Mouse (Mus musculus) limb, embryonic 12.5 days (tissue): ENCODE measurements around the gene H2-Q7. TPM values are rescaled to one million over a fixed set of nuclear protein-coding genes. Genes with fewer than 3 reads are reported as not detected.
A peak's percentile ranks its signal among the peaks of the same experiment; 100 is the strongest.

Experiments used
- ATAC-seq: fragments of 200-750 bp; cut with Nextera tagmentation; 2 replicates; pipeline ENCODE4 v1.8.0; 2017; ENCODE audit warnings: low read depth, moderate TSS enrichment; ENCODE audit not compliant: insufficient number of reproducible peaks, insufficient read depth, low FRiP score, low TSS enrichment
- H3K27ac ChIP-seq: fragments of 300-500 bp; sonication (generic); 2 replicates; pipeline ENCODE4 v1.5.1; 2016; ENCODE audit warnings: mild to moderate bottlenecking, moderate library complexity
- H3K27me3 ChIP-seq: fragments of 300-500 bp; sonication (generic); 2 replicates; pipeline ENCODE4 v1.6.1; 2016; ENCODE audit warnings: mild to moderate bottlenecking, moderate library complexity
- H3K36me3 ChIP-seq: fragments of 300-500 bp; sonication (generic); 2 replicates; pipeline ENCODE4 v1.6.1; 2016; ENCODE audit warnings: mild to moderate bottlenecking, moderate library complexity
- H3K4me1 ChIP-seq: fragments of 300-500 bp; sonication (generic); replicated peaks from 2 replicates; pipeline ENCODE4 v1.6.1; 2016
- H3K4me2 ChIP-seq: fragments of 300-500 bp; sonication (generic); 2 replicates; pipeline ENCODE4 v1.6.1; 2016; ENCODE audit warnings: mild to moderate bottlenecking, moderate library complexity
- H3K4me3 ChIP-seq: fragments of 300-500 bp; sonication (generic); replicated peaks from 2 replicates; pipeline ENCODE4 v1.5.1; 2016; ENCODE audit warnings: mild to moderate bottlenecking
- H3K9ac ChIP-seq: fragments of 300-500 bp; sonication (generic); replicated peaks from 2 replicates; pipeline ENCODE4 v1.6.1; 2016; ENCODE audit warnings: mild to moderate bottlenecking, moderate library complexity
- H3K9me3 ChIP-seq: fragments of 300-500 bp; sonication (generic); 2 replicates; pipeline ENCODE4 v1.6.1; 2016; ENCODE audit warnings: mild to moderate bottlenecking, moderate library complexity
- WGBS: fragments of 180-500 bp; shearing (Covaris S2); methylation state at CpG from one replicate; pipeline ENCODE4 v1.1.7; 2016; 5-methylcytosine and 5-hydroxymethylcytosine counted together
- polyA plus RNA-seq: library from polyadenylated mRNA; unstranded; fragments of >200 nt; fragmentation: Nextera tagmentation; extraction: Ambion mirVana; gene quantifications from 2 replicates; pipeline ENCODE4 v1.2.1, GENCODE M21; 2016

H2-Q7 gene
- polyA plus RNA-seq, 1 experiment from 2014 or later, result 17.3 TPM

DNA sequence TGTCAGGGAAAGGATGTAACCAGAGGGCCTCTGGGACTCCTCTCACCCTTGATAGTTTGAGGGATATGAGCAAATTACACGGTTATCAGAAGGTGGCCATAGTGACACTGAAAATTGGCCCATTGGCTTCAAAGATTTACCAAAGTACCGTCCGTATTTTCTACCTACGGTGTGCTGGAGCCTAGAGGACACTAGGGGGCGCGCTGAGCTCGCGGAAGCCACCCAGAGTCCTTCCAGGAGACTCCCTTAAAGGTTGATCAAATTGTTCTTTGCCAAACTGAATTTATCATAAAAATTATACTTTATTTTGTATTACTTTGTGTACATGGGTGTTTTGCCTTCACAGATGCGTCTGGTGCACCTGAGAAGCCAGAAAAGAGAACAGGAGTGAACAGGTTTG is 45.1 kb downstream of the H2-Q7 start:
- Histone ChIP-seq H3K9me3 (no peaks in the 10 kb centered on the region), H3K4me2 (no peak overlapping the region), H3K9ac (no peak overlapping the region)

GRCm38 (mm10) chr17:35485702-35486101 is 46.7 kb downstream of the H2-Q7 start:
- 45% methylated on average over 4 of the region's 4 CpGs for WGBS

More for the DNA sequence above, 45.1 kb downstream of the H2-Q7 start:
- Histone ChIP-seq H3K27ac (no peak overlapping the region), H3K27me3 (no peaks in the 10 kb centered on the region), H3K4me1 (no peaks in the 10 kb centered on the region), H3K36me3 (no peaks in the 10 kb centered on the region), H3K4me3 (no peak overlapping the region)
- 1% methylated on average over 9 of the region's 9 CpGs for WGBS
- ATAC-seq, result no peak

GRCm38 (mm10) chr17:35486726-35487125 is 47.8 kb downstream of the H2-Q7 start:
- 0 out of 2 replicates have a peak overlapping the region, but pooled peaks have one; percentile 31 for H3K9ac ChIP-seq

More at GRCm38 (mm10) chr17:35485702-35486101, 46.7 kb downstream of the H2-Q7 start:
- Histone ChIP-seq H3K4me1 (no peaks in the 10 kb centered on the region), H3K4me3 (no peak overlapping the region), H3K4me2 (no peak overlapping the region), H3K36me3 (no peaks in the 10 kb centered on the region), H3K9ac (no peak overlapping the region), H3K9me3 (no peaks in the 10 kb centered on the region), H3K27ac (no peak overlapping the region), H3K27me3 (no peaks in the 10 kb centered on the region)
- ATAC-seq, result no peak

DNA sequence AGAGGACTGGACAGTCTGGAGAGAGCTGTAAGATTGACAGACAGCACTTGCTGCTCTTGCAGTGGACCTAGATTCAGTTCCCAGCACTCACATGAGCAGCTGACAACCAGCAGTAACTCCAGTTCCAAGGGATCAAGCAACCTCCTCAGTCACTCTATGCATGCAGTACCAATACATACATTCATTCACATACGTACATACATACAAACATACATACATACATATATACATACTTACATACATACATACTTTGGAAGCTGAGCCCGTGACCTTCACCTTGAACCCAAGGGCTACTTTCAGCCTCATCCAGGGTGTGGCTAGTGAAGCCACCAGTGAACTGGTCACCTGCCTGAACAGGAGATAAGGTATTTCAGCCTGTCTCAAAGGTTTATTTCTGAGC is 49.1 kb downstream of the H2-Q7 start:
- Histone ChIP-seq H3K4me2 (no peak overlapping the region), H3K4me3 (no peak overlapping the region), H3K9ac (no peak overlapping the region), H3K27ac (no peak overlapping the region), H3K4me1 (no peaks in the 10 kb centered on the region), H3K36me3 (no peaks in the 10 kb centered on the region), H3K27me3 (no peaks in the 10 kb centered on the region), H3K9me3 (no peaks in the 10 kb centered on the region)
- WGBS, result 94% methylated on average over 2 of the region's 2 CpGs
- ATAC-seq, result no peak

More at GRCm38 (mm10) chr17:35486726-35487125, 47.8 kb downstream of the H2-Q7 start:
- no peaks in the 10 kb centered on the region for H3K4me1 ChIP-seq
- no peak overlapping the region for H3K27ac ChIP-seq
- no peak for ATAC-seq
- H3K36me3 ChIP-seq, result no peaks in the 10 kb centered on the region
- no peaks in the 10 kb centered on the region for H3K9me3 ChIP-seq
- 54% methylated on average over 10 of the region's 10 CpGs for WGBS
- H3K27me3 ChIP-seq, result no peaks in the 10 kb centered on the region
- no peak overlapping the region for H3K4me3 ChIP-seq
- no peak overlapping the region for H3K4me2 ChIP-seq

DNA sequence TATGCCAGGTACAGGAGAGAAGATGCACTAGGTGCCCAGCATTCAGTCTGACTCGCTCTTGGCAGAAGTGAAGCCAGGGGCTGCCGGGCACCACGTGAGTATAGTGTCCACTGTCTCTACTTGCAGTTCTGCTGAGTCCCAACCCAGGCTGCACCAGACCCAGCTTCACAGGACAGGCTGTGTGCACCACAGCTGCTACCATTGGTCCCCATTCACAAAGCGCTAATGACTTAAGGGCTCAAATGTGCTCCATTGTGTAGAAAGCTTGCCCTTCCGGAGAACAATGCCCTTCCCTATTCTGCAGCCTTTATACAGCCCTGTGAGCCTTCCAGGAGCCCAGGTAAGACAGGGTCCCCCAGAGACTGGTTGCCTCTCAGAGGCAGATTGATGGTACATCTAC is 51.4 kb downstream of the H2-Q7 start:
- no peak overlapping the region for H3K4me2 ChIP-seq
- WGBS, result 72% methylated on average over 5 of the region's 5 CpGs
- H3K27me3 ChIP-seq, result no peaks in the 10 kb centered on the region
- no peak for ATAC-seq
- no peaks in the 10 kb centered on the region for H3K9me3 ChIP-seq
- H3K9ac ChIP-seq, result no peak overlapping the region
- H3K4me3 ChIP-seq, result no peak overlapping the region
- H3K27ac ChIP-seq, result no peak overlapping the region
- H3K36me3 ChIP-seq, result no peaks in the 10 kb centered on the region
- no peaks in the 10 kb centered on the region for H3K4me1 ChIP-seq

Other genes starting within 250 kb of the H2-Q7 start
- 0.49 and 0.64 TPM in 2 replicates for gene Ltb, start 244.7 kb upstream of the H2-Q7 start, polyA plus RNA-seq
- gene Tnf, start 237.1 kb upstream of the H2-Q7 start, polyA plus RNA-seq, result not detected in 2 replicates
- gene Lta, start 233.8 kb upstream of the H2-Q7 start, polyA plus RNA-seq, result not detected in 2 replicates
- 0.45 and 1.1 TPM in 2 replicates for gene Gm16181, start 218.3 kb upstream of the H2-Q7 start, polyA plus RNA-seq
- 4.3 and 4.8 TPM in 2 replicates for gene Atp6v1g2, start 205.5 kb upstream of the H2-Q7 start, polyA plus RNA-seq
- gene Nfkbil1, start 203.4 kb upstream of the H2-Q7 start, polyA plus RNA-seq, result 13.3 and 15.5 TPM in 2 replicates
- 620 and 638 TPM in 2 replicates for gene Ddx39b, start 197.4 kb upstream of the H2-Q7 start, polyA plus RNA-seq
- 17.8 and 18.8 TPM in 2 replicates for gene H2-D1, start 176.4 kb upstream of the H2-Q7 start, polyA plus RNA-seq
- gene H2-Q1, start 118.8 kb upstream of the H2-Q7 start, polyA plus RNA-seq, result 0.13 TPM in 1 of 2 replicates, not detected in the other
- gene H2-Q2, start 96.9 kb upstream of the H2-Q7 start, polyA plus RNA-seq, result 0.45 and 0.88 TPM in 2 replicates
- 5.0 and 6.0 TPM in 2 replicates for gene H2-Q4, start 59.5 kb upstream of the H2-Q7 start, polyA plus RNA-seq
- gene H2-Q6, start 14.3 kb upstream of the H2-Q7 start, polyA plus RNA-seq, result 2.0 TPM in 2 replicates
- gene H2-Q10, start 30.9 kb downstream of the H2-Q7 start, polyA plus RNA-seq, result 0.41 and 0.42 TPM in 2 replicates
- 0.56 TPM in 1 of 2 replicates, not detected in the other for gene Pou5f1, start 66.9 kb downstream of the H2-Q7 start, polyA plus RNA-seq
- gene Tcf19, start 77.7 kb downstream of the H2-Q7 start, polyA plus RNA-seq, result 60.5 and 62.3 TPM in 2 replicates
- gene Cchcr1, start 77.9 kb downstream of the H2-Q7 start, polyA plus RNA-seq, result 26.1 and 26.3 TPM in 2 replicates
- gene Psors1c2, start 94.0 kb downstream of the H2-Q7 start, polyA plus RNA-seq, result 0.96 and 1.3 TPM in 2 replicates
- gene Cdsn, start 113.0 kb downstream of the H2-Q7 start, polyA plus RNA-seq, result not detected in 2 replicates
- gene 2300002M23Rik, start 128.3 kb downstream of the H2-Q7 start, polyA plus RNA-seq, result 0.17 TPM in 1 of 2 replicates, not detected in the other
- gene Sfta2, start 162.4 kb downstream of the H2-Q7 start, polyA plus RNA-seq, result not detected in 2 replicates
- not detected in 2 replicates for gene Gm9573, start 187.5 kb downstream of the H2-Q7 start, polyA plus RNA-seq
- 0.08 and 0.10 TPM in 2 replicates for gene Mucl3, start 204.5 kb downstream of the H2-Q7 start, polyA plus RNA-seq
- 20.0 and 23.4 TPM in 2 replicates for gene Vars2, start 228.4 kb downstream of the H2-Q7 start, polyA plus RNA-seq
- 53.6 and 58.2 TPM in 2 replicates for gene Gtf2h4, start 234.6 kb downstream of the H2-Q7 start, polyA plus RNA-seq